Mouse (Mus musculus) embryo, embryonic 10 days (tissue): ENCODE measurements around the gene C130032M10Rik.

Experiments
- DNase-seq: peaks from one replicate; pipeline ENCODE4 v3.0.0-alpha.2; 2015; ENCODE audit warnings: low spot score

Gene C130032M10Rik

DNA sequence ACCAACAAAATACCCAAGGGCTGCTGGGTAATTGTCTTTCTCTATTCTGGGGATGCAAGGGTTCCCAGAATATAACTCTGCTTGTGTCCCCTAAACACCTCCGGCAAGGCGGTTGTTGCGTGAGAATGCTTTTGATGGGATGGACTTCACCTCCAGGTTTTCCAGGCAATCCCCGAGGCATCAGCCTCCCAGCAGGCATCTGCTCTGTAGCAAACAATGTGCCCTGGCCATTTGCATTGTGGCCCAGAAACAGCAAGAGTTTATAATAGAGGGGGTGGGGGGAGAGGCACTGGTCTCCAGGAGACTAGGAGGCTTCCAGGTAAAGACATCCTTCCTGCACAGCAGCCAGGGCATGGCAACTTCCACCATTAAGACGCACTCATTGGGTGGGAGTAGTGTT lies 33.6 kb downstream of the C130032M10Rik start:
- DNase-seq: peak; percentile 78

DNA sequence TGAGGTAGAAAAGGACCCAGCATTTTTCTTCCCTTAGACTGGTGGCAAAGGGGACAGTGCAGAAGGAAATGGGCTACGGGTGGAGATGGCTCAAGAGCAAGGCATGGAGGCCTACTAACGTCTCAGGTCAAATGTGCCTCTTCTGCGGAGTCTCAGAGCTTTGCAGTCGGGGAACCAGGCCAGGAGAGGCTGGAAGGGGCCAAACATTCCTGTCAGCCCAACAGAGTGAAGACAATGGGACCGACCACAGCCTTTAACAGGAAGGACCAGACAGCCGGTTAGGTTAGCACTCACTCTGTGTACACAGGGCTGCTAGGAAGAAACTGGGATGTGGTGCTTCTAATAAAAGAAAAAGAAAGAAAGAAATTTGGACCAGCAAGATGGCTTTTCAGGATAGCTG lies 34.5 kb downstream of the C130032M10Rik start:
- DNase-seq: no peak

DNA sequence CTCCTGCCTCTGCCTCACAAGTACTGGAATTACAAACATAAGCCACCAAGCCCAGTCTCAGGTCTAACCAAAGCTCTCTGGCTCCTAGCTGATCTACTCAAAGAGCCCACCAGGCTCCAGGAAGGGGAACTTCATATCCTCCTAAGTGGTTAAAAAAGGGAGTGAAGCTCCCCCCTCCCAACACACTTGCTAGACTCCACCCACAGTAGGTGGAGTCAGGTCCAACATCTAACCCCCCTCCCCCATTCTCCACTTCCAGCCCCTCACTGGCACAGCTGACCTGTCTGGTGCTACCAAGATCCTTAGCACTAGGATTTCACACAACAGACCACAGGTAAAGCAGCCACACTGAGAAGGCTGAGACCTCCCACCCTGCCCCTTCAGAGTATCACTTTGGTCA lies 38.3 kb downstream of the C130032M10Rik start:
- DNase-seq: no peak

DNA sequence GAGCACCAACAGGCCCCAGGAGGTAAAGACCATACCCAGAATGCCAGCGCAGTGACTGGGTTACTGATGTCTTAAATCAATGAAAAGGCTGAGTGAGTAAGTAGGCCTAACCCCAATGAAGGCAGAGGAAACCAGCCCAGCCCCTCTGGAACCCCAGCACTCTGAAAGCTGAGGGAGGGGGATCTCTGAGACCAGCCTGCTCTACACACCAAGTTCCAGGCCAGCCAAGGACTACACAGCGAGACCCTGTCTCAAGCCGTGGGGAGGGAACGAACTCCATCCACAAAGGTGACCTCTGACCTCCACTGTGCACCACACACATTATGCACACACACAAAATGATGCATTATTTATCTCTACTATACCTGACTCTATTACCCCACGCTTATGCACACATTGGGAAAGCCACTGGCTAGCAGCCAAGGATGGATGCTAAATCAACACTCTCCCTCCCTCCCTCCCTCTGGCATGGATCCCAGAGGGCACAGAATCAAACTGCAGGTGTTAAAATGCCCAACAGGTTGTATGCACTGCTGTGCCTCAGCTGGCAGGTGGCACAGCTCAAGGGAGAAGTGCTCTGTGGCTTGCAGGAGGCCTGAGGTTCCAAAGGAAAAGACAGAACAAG lies 39.0 kb downstream of the C130032M10Rik start:
- no peak for DNase-seq

DNA sequence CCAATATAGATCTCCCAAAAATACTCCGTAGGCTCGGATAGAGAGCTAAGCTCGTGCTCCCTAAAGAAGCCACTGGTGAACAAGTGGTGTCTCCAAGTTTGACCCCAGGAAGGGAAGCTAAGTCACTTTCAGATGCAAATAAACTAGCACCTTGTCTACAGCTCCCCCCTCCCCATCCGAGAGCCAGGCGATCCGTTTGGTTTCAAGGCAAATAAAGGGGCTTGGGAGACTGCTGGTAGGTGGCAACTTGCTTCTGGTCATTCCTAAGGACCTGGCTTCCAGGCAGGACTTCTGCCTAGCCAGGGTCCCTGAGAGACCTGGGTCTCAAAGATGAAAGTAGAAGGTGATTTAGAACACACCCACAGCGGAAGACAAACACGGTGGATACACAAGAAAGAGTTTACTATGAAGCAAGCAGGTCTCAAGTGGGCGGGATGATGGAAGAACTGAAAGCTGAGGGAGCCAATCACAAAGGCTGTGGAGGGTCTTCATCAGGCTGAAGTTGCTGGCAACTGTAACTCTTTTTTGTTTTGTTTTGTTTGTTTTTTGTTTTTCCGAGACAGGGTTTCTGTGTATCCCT lies 40.9 kb downstream of the C130032M10Rik start:
- no peak for DNase-seq

- no peak for DNase-seq
These were observed 41.6 kb downstream of the C130032M10Rik start for GRCm38 (mm10) chr9:114557086-114557485.

GRCm38 (mm10) chr9:114560141-114560540 lies 44.6 kb downstream of the C130032M10Rik start:
- DNase-seq: no peak

DNA sequence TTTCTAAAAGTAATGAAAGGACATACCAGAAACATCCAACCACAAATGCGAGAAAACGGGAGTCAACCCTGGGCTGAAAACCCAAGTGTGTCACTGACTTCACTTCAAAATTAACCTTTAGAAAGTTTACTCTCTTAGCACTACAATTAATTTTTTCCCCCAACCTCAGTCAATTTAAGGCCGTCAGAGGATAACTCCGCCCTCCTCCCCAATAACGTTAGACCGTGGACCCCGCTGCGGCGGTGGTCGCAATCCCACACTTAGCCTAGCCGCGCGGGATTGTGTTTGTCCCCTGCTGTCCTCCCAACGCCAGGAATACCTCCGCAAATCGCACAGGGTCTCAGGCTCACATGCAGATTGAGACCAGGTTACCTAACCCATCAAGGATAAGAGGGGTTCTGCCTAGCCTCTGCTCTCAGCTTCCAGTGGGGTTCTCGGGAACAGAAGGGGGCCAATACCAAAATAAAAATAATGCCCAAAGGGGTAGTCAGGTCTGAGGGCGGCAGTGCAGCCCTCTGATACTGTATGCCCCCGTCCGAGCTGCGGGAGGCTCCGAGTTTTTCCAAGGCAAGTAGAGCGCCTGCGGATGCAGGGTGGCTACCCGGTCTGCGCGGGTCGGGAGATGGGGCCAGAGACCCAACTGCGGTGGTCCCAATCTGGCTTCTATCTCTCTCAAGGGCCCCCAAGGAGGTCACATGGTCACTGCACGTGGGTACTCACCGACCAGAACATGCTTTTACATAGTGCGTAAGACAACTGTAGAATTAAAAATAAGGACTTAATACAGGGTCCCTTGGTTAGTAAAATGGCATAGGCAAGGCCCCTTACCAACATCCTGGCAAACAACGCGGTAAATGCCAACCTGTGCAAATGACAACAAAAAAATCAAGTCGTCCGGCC lies 45.5 kb downstream of the C130032M10Rik start:
- peak; percentile 62 for DNase-seq

DNA sequence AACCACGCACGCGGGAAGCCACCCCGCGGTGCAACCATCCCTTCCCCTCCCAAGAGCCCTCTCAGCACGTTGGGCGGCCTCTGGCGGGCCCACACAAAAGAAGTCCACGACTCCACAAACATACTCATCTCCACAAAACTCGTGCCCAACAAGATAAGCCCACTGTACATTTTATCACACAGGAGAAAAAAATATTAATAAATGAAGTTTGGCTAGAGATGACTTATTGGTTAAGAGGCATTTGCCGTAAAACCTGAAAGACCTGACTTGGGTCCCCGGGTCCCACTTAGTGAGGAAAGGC lies 46.1 kb downstream of the C130032M10Rik start:
- peak; percentile 61 for DNase-seq

GRCm38 (mm10) chr9:114562031-114562918 lies 46.8 kb downstream of the C130032M10Rik start:
- peak; percentile 33 for DNase-seq

GRCm38 (mm10) chr9:114562919-114563751 lies 47.6 kb downstream of the C130032M10Rik start:
- DNase-seq: peak; percentile 58

- DNase-seq: peak; percentile 89
These were observed 48.5 kb downstream of the C130032M10Rik start, which contains the start of gene Trim71 for GRCm38 (mm10) chr9:114563761-114564606. Trim71 (minus strand) TSS chr9:114564369.

DNA sequence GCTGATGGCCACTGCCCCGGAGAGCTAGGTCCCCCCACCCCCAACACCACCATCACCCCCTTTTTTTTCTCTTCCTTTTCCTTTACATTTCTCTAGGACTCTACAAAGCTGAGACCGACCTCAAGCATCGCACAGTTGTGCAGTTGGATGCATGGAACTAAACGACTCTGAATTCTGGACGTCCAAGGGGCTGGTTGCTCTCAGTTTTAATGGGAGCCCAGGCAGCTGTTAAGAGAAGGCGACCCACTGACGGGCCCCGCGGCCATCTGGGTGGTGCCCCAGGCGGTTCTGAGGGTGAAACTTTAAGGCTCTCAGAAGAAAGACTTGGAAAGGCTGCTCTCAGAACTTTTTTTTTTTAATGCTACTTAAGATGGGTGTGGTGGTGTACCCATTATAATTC lies 49.2 kb downstream of the C130032M10Rik start:
- DNase-seq: no peak
